Mouse (Mus musculus): ENCODE measurements at regions not wholly inside any gene's neighbourhood (a gene's known extent, or its start where the extent isn't known, plus 50 kb on each side); places are given as distances from the start of the nearest gene placed in this dataset.

- no peak for DNase-seq
These were observed 161.0 kb downstream of the Bmp7 start for GRCm38 (mm10) chr2:172779096-172779495.

- DNase-seq, result no peak
These were observed 157.4 kb downstream of the Bmp7 start for GRCm38 (mm10) chr2:172782686-172783085.

- DNase-seq, result no peak
These were observed 153.8 kb downstream of the Bmp7 start for GRCm38 (mm10) chr2:172786297-172786696.

- DNase-seq, result no peak
These were observed 152.7 kb downstream of the Bmp7 start for GRCm38 (mm10) chr2:172787203-172787944.

- no peak for DNase-seq
These were observed 150.9 kb downstream of the Bmp7 start for GRCm38 (mm10) chr2:172789260-172789659.

GRCm38 (mm10) chr2:172792555-172792954 is 147.6 kb downstream of the Bmp7 start:
- no peak for DNase-seq

- DNase-seq, result no peak
These were observed 146.1 kb downstream of the Bmp7 start for GRCm38 (mm10) chr2:172793991-172794390.

GRCm38 (mm10) chr2:172794771-172795170 is 145.3 kb downstream of the Bmp7 start:
- DNase-seq, result no peak

GRCm38 (mm10) chr2:172796104-172796503 is 144.0 kb downstream of the Bmp7 start:
- DNase-seq, result no peak

GRCm38 (mm10) chr2:172796955-172797354 is 143.2 kb downstream of the Bmp7 start:
- DNase-seq, result no peak

- DNase-seq, result no peak
These were observed 140.2 kb downstream of the Bmp7 start for GRCm38 (mm10) chr2:172799951-172800350.

GRCm38 (mm10) chr2:172800801-172801200 is 139.3 kb downstream of the Bmp7 start:
- no peak for DNase-seq

GRCm38 (mm10) chr2:172801804-172802203 is 138.3 kb downstream of the Bmp7 start:
- DNase-seq, result no peak

- DNase-seq, result no peak
These were observed 132.7 kb downstream of the Bmp7 start for GRCm38 (mm10) chr2:172807446-172807845.

- DNase-seq, result no peak
These were observed 130.8 kb downstream of the Bmp7 start for GRCm38 (mm10) chr2:172809306-172809705.

- DNase-seq, result no peak
These were observed 126.8 kb downstream of the Bmp7 start for GRCm38 (mm10) chr2:172813319-172813718.

- no peak for DNase-seq
These were observed 126.2 kb downstream of the Bmp7 start for GRCm38 (mm10) chr2:172813906-172814305.

GRCm38 (mm10) chr2:172815146-172815545 is 125.0 kb downstream of the Bmp7 start:
- DNase-seq, result no peak

GRCm38 (mm10) chr2:172817058-172817745 is 122.9 kb downstream of the Bmp7 start:
- no peak for DNase-seq

Data from cerebellum, adult 18-20 months (tissue).